Mouse (Mus musculus) T-cell, adult 2 months (primary cell): ENCODE measurements around the gene Rab4b.
A peak's percentile ranks its signal among the peaks of the same experiment; 100 is the strongest.

Experiments used
- DNase-seq: peaks from one replicate; pipeline ENCODE4 v3.0.0; 2022; ENCODE audit warnings: low spot score

Rab4b gene

GRCm38 (mm10) chr7:27159882-27160281 is 18.8 kb downstream of the Rab4b start:
- peak; percentile 88 for DNase-seq

GRCm38 (mm10) chr7:27159256-27159655 is 19.4 kb downstream of the Rab4b start:
- DNase-seq = no peak

GRCm38 (mm10) chr7:27158171-27158570 is 20.5 kb downstream of the Rab4b start:
- no peak for DNase-seq

GRCm38 (mm10) chr7:27156005-27156404 is 22.7 kb downstream of the Rab4b start:
- no peak for DNase-seq

- no peak for DNase-seq
Observed at GRCm38 (mm10) chr7:27153205-27153764, 25.4 kb downstream of the Rab4b start, which contains the start of gene Cyp2t4. TSS of gene Cyp2t4 (plus strand) at chr7:27153714.

GRCm38 (mm10) chr7:27136410-27136996 is 42.2 kb downstream of the Rab4b start:
- DNase-seq = no peak

- no peak for DNase-seq
Observed at GRCm38 (mm10) chr7:27133757-27134156, 44.9 kb downstream of the Rab4b start.

GRCm38 (mm10) chr7:27133156-27133555 is 45.5 kb downstream of the Rab4b start:
- no peak for DNase-seq

- DNase-seq = no peak
Observed at GRCm38 (mm10) chr7:27132588-27132987, 46.1 kb downstream of the Rab4b start.

GRCm38 (mm10) chr7:27131387-27131786 is 47.3 kb downstream of the Rab4b start:
- no peak for DNase-seq

- DNase-seq = no peak
Observed at GRCm38 (mm10) chr7:27130521-27131370, 48.0 kb downstream of the Rab4b start.

GRCm38 (mm10) chr7:27129811-27130210 is 48.9 kb downstream of the Rab4b start:
- no peak for DNase-seq

GRCm38 (mm10) chr7:27128946-27129345 is 49.8 kb downstream of the Rab4b start:
- DNase-seq = no peak

- no peak for DNase-seq
Observed at GRCm38 (mm10) chr7:27128162-27128561, 50.5 kb downstream of the Rab4b start.

GRCm38 (mm10) chr7:27124969-27125368 is 53.7 kb downstream of the Rab4b start:
- no peak for DNase-seq

GRCm38 (mm10) chr7:27124305-27124832 is 54.3 kb downstream of the Rab4b start:
- no peak for DNase-seq

GRCm38 (mm10) chr7:27119676-27120075 is 59.0 kb downstream of the Rab4b start, which contains the start of gene Cyp2f2:
TSS of gene Cyp2f2 (plus strand) at chr7:27119909.
- DNase-seq = no peak
